Mouse (Mus musculus) brain, embryonic 14.5 days (tissue): ENCODE data around the gene Cux1.

ENCODE experiments used
- CTCF ChIP-seq: fragments of 200-500 bp; IDR thresholded peaks from 2 replicates; pipeline ENCODE4 v1.5.1; 2012; ENCODE audit warnings: inconsistent platforms, mild to moderate bottlenecking, moderate library complexity, borderline replicate concordance; ENCODE audit not compliant: insufficient read depth, insufficient read length; ENCODE audit errors: extremely low read depth
- POLR2A ChIP-seq: fragments of 200-500 bp; IDR thresholded peaks from 2 replicates; pipeline ENCODE4 v1.6.1; 2012; ENCODE audit warnings: mild to moderate bottlenecking, inconsistent platforms, borderline replicate concordance; ENCODE audit not compliant: poor library complexity, insufficient read depth, insufficient read length, severe bottlenecking; ENCODE audit errors: extremely low read depth

- no peak for TF ChIP-seq CTCF
- TF ChIP-seq POLR2A: no peak
Measured at GRCm38 (mm10) chr5:136312566-136312965, 254.7 kb downstream of the Cux1 start.
